Mouse (Mus musculus) frontal cortex, postnatal 25 days (tissue): ENCODE results near the gene Zfp652.
A peak's percentile ranks its signal among the peaks of the same experiment; 100 is the strongest.
"Not testable (repeated sequence)": the region's sequence is repeated elsewhere in the genome, so short reads cannot be mapped to it uniquely, and the experiment has no call there.

Experiments used
- DNase-seq, 2 experiments: peaks; one replicate each; pipeline ENCODE4 v3.0.0; 2022; ENCODE audit warnings: low spot score in 2 of 2

Zfp652 gene

GRCm38 (mm10) chr11:95712563-95713224 lies at the start of gene Zfp652:
Zfp652 (plus strand) TSS chr11:95712673.
- peak; percentile 51 to 66 for DNase-seq

GRCm38 (mm10) chr11:95666529-95667149 lies 45.8 kb upstream of the Zfp652 start, which contains the start of gene Phb:
Phb (plus strand) TSS chr11:95666957.
- peak; percentile 77 to 89 for DNase-seq

- no peak for DNase-seq
Observed at GRCm38 (mm10) chr11:95667177-95667576, 45.3 kb upstream of the Zfp652 start.

- DNase-seq: not testable (repeated sequence)
Observed at GRCm38 (mm10) chr11:95668086-95668485, 44.4 kb upstream of the Zfp652 start.

DNA sequence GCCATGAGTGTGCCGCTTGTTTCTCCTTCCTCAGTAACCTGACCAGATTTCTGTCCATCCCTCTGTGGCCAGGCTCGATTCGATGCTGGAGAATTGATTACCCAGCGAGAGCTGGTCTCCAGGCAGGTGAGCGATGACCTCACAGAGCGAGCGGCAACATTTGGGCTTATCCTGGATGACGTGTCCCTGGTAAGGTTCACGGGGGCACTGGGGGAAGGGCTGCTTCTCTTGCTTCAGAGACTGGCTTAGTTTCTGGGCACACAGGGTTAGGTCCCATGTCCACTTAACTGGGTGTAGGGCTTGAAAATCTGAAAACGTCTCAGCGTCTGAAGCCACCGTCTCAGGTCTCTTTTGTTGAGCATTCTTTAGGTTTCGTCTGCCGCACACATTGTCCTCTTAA lies 37.0 kb upstream of the Zfp652 start:
- DNase-seq: no peak

GRCm38 (mm10) chr11:95676307-95676706 lies 36.2 kb upstream of the Zfp652 start:
- DNase-seq: no peak

DNA sequence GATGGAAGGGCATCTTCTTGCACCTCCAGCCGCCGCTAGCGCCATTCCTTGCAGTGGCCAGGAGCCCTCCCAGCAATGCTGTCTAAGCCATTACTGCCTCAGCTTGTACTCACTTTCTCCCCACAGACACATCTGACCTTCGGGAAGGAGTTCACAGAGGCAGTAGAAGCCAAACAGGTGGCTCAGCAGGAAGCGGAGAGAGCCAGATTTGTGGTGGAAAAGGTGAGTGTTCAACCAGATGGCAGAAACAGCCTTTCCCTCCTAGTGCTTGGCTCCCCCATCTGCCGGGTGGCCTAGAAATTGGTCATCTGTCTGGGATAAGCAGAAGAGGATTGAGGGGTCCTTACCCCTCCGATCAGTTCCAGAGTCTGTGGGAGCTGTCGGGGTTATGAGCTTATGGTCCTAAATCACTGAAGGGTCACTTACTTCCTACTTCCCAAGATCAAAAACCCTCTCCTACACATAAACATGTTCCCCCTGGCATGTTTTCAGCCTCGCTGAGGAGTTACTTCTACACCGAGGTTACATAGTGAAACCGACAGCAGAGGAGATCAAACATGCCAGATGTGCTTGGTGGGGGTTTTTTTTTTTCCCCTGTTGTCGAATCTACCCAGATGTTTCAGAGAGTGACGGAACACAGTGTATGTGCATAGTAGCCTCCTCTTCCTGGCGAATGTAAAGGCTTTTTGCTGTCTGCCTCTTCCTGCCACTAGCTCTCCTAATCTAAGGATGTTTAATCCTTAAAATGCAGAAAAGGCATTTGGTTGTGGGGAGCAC lies 34.4 kb upstream of the Zfp652 start:
- DNase-seq: no peak

DNA sequence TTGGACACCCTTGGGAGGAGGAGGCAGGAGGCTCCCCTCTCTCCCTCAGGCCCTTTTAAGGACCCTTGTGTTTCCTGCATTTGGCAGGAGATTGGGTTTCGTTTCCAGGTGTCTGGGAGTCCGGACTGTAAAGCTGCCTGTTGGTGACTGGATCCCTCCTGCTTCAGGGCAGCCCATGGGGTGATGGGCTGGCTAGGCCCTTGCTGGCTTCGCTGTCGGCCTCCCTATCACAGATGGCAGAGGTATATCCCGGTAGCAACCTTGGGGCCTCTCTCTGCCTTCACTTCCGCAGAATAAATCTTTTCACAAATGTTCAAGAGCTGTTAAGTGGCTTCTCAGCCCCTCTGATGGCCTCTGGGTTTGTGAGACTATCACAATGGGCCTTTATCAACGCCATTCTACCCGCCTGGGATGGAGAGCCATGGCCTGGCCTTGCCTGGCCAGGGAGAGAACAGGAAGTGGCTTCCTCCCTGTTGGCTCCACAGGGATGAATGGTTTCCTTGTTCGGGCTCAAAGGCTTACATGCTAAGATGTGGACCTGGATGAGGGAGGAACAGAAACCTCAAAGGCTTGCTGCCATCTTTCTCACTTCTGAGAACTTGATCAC lies 30.4 kb upstream of the Zfp652 start:
- DNase-seq: no peak

- no peak for DNase-seq
Observed at GRCm38 (mm10) chr11:95682946-95683345, 29.5 kb upstream of the Zfp652 start.

GRCm38 (mm10) chr11:95686031-95686430 lies 26.4 kb upstream of the Zfp652 start:
- peak; percentile 70 to 75 for DNase-seq

GRCm38 (mm10) chr11:95687084-95687656 lies 25.3 kb upstream of the Zfp652 start:
- DNase-seq: no peak

GRCm38 (mm10) chr11:95688515-95688914 lies 24.0 kb upstream of the Zfp652 start:
- no peak for DNase-seq

GRCm38 (mm10) chr11:95688981-95689380 lies 23.5 kb upstream of the Zfp652 start:
- no peak for DNase-seq

DNA sequence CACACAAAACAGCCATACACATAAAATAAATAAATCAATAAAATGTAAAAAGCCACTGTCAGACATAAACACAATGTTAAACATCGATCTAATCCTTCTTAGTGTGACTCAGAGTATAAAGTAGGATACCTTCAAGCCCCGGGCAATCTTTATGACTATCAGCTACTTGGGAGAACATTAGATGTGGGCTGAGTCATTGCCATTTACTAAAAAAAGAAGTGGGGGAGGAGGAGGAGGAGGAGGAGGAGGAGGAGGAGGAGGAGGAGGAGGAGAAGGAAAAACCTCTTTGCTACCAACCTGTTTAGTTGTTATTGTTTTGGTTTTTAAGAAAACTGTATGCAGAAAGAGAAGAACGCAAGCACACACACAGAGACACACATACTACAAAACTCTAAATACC lies 22.9 kb upstream of the Zfp652 start:
- DNase-seq: no peak

GRCm38 (mm10) chr11:95698541-95698940 lies 13.9 kb upstream of the Zfp652 start:
- DNase-seq: no peak

- no peak for DNase-seq
Observed at GRCm38 (mm10) chr11:95700778-95701739, 11.4 kb upstream of the Zfp652 start.

GRCm38 (mm10) chr11:95704032-95704969 lies 8.2 kb upstream of the Zfp652 start:
- DNase-seq: no peak

GRCm38 (mm10) chr11:95704970-95705330 lies 7.5 kb upstream of the Zfp652 start:
- no peak for DNase-seq

DNA sequence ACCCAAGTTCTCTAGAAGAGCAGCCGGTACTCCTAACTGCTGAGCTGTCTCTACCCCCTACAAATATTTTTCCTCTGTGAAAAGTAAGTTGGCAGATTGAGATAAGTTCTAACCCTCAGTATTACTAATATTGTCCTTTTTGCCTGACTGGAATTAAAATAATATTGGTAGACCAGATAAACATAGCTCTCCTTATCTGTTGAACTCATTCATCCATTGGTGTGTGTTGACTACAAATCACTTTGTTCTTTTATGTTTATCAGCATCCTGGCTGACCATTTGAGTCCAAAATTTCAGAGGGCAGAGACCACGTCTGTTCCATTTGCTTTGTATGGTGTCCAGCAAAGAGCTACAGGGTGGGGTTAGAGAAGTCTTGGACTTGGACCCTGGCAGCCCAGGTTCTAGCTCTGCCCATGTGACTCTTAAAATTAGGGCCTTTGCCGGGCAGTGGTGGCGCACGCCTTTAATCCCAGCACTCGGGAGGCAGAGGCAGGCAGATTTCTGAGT lies 2.9 kb upstream of the Zfp652 start:
- no peak for DNase-seq

DNA sequence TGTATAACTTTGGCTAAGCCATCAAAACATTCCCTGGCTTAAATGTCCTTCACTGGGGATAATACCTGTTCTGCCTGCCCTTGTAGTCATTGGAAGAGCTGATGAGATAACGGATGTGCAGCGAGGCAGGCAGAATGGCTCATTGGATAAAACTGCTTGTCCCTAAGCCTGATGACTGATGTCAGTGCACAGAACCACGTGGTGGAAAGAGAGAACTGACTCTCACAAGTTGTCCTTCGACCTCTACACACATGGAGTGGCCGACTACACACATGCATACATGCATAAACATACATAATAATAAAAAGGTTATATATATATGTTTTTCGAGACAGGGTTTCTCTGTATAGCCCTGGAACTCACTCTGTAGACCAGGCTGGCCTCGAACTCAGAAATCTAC lies 2.0 kb upstream of the Zfp652 start:
- no peak for DNase-seq
